Mouse (Mus musculus): ENCODE measurements at regions not wholly inside any gene's neighbourhood (a gene's known extent, or its start where the extent isn't known, plus 50 kb on each side); places are given as distances from the start of the nearest gene placed in this dataset.

- DNase-seq (ENCODE audit: low spot score in 2 of 2), result no peak
These were observed 119.2 kb upstream of the Ccdc122 start for GRCm38 (mm10) chr14:76917139-76917929.

GRCm38 (mm10) chr14:76913850-76914249 is 122.7 kb upstream of the Ccdc122 start:
- DNase-seq (ENCODE audit: low spot score in 2 of 2), result no peak

GRCm38 (mm10) chr14:76912301-76913001 is 124.1 kb upstream of the Ccdc122 start:
- no peak for DNase-seq (ENCODE audit: low spot score in 2 of 2)

- no peak for DNase-seq (ENCODE audit: low spot score in 2 of 2)
These were observed 125.3 kb upstream of the Ccdc122 start for GRCm38 (mm10) chr14:76911271-76911670.

GRCm38 (mm10) chr14:76910186-76910585 is 126.4 kb upstream of the Ccdc122 start:
- no peak for DNase-seq (ENCODE audit: low spot score in 2 of 2)

GRCm38 (mm10) chr14:76907941-76908340 is 128.6 kb upstream of the Ccdc122 start:
- no peak for DNase-seq (ENCODE audit: low spot score in 2 of 2)

GRCm38 (mm10) chr14:76902962-76903757 is 133.4 kb upstream of the Ccdc122 start:
- no peak for DNase-seq (ENCODE audit: low spot score in 2 of 2)

- DNase-seq (ENCODE audit: low spot score in 2 of 2), result no peak
These were observed 135.1 kb upstream of the Ccdc122 start for GRCm38 (mm10) chr14:76901490-76901889.

GRCm38 (mm10) chr14:76899331-76899730 is 137.2 kb upstream of the Ccdc122 start:
- no peak for DNase-seq (ENCODE audit: low spot score in 2 of 2)

- DNase-seq (ENCODE audit: low spot score in 2 of 2), result no peak
These were observed 148.9 kb upstream of the Ccdc122 start for GRCm38 (mm10) chr14:76887708-76888107.

- no peak for DNase-seq (ENCODE audit: low spot score in 2 of 2)
These were observed 149.4 kb upstream of the Ccdc122 start for GRCm38 (mm10) chr14:76887201-76887600.

GRCm38 (mm10) chr14:76883231-76883651 is 153.3 kb upstream of the Ccdc122 start:
- no peak for DNase-seq (ENCODE audit: low spot score in 2 of 2)

- DNase-seq (ENCODE audit: low spot score in 2 of 2), result peak; percentile 37 to 61
These were observed 153.8 kb upstream of the Ccdc122 start for GRCm38 (mm10) chr14:76882711-76883171.

- no peak for DNase-seq (ENCODE audit: low spot score in 2 of 2)
These were observed 155.7 kb upstream of the Ccdc122 start for GRCm38 (mm10) chr14:76880851-76881250.

GRCm38 (mm10) chr14:76877306-76877705 is 159.3 kb upstream of the Ccdc122 start:
- DNase-seq (ENCODE audit: low spot score in 2 of 2), result no peak

- DNase-seq (ENCODE audit: low spot score in 2 of 2), result no peak
These were observed 160.6 kb upstream of the Ccdc122 start for GRCm38 (mm10) chr14:76876015-76876414.

- no peak for DNase-seq (ENCODE audit: low spot score in 2 of 2)
These were observed 161.2 kb upstream of the Ccdc122 start for GRCm38 (mm10) chr14:76875266-76875900.

GRCm38 (mm10) chr14:76874542-76875265 is 161.9 kb upstream of the Ccdc122 start:
- DNase-seq (ENCODE audit: low spot score in 2 of 2), result no peak

- no peak for DNase-seq (ENCODE audit: low spot score in 2 of 2)
These were observed 162.9 kb upstream of the Ccdc122 start for GRCm38 (mm10) chr14:76873684-76874083.

GRCm38 (mm10) chr14:76872976-76873375 is 163.6 kb upstream of the Ccdc122 start:
- no peak for DNase-seq (ENCODE audit: low spot score in 2 of 2)

- DNase-seq (ENCODE audit: low spot score in 2 of 2), result no peak
These were observed 164.1 kb upstream of the Ccdc122 start for GRCm38 (mm10) chr14:76872510-76872909.

All from gastrocnemius, adult 8-10 months (tissue).